In genomic region chr2:178821552-178821951, GRCm38 (mm10) we compare ENCODE assay signal across 14 mouse cellular contexts.
DNase-seq lines count a peak whose midpoint lies in the region.
"Had no signal": no experiment of that assay in that cellular context is flagged by ENCODE, and none has a peak within 500 bp of the region (broad histone marks: within the 10 kb centered on the region; RNA-seq: fewer than 3 reads in every experiment).

No protein-coding gene starts in this region.

- peak; percentile 29 for DNase-seq in gastrocnemius, adult 18-20 months (ENCODE audit: low spot score)
- DNase-seq in gastrocnemius, postnatal 36 days: no peak
- peak; percentile 47 for DNase-seq in gastrocnemius, postnatal 14 days
- no peak for DNase-seq in gastrocnemius, postnatal 4 days (ENCODE audit: low spot score in 2 of 2)
- DNase-seq in skeletal muscle tissue, adult 2 months (ENCODE audit: low read depth, low spot score): peak; percentile 45
- DNase-seq: adrenal gland, adult 8-10 months; adrenal gland, postnatal 14 days; adrenal gland, postnatal 36 days; B cell, adult 2 months; cerebellum, adult 11-12 months; cerebellum, adult 2 months; cerebellum, adult 9-10 months; cerebellum, postnatal 10 days; cerebellum, postnatal 25 days had no signal

- intact Hi-C loops in gastrocnemius, postnatal 36 days (cut with DNase I): no loop called here
- intact Hi-C loops in gastrocnemius, postnatal 14 days (cut with DNase I; ENCODE audit: low total_unique reads): no loop called here

Comparison
In these comparisons a context has a peak if more than half of its experiments do, and no peak if none do; other contexts are left out.
1. DNase-seq: peak in gastrocnemius, adult 18-20 months (single experiment), gastrocnemius, postnatal 14 days (single experiment) and skeletal muscle tissue, adult 2 months (single experiment); none in gastrocnemius, postnatal 36 days (0 of 2) and gastrocnemius, postnatal 4 days (0 of 2).